Mouse (Mus musculus): ENCODE measurements at regions not wholly inside any gene's neighbourhood (a gene's known extent, or its start where the extent isn't known, plus 50 kb on each side); places are given as distances from the start of the nearest gene placed in this dataset.

DNA sequence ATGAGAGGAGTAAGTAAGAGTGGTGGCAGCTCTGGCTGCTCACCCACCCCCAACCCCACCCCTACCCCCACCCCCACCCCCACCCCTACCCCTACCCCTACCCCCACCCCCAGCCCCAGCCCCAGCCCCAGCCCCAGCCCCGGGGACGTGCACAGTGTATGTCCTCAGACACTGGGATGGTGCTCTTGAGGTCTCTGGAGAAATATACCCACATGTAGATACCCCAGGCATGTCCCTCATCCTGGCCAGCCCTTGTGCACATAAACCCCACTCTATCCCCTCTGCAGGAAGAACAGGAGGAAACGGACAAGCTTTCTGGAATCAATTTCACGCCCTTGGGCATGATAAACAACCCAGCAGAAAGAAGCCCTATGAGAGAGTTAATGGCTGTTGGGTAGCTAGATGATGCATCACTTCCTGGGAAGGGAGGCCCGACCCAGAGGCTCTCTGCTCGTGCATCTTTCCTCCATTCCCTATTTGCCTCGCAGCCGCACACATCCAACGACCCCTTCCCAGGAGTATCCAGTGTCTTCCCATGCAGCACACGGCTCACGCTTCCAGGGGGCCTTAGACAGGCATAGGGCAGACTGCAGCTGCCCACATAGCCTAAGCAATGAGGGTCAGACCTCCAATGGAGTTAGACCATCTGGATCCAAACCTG lies 95.6 kb upstream of the Thy1 start:
- TF ChIP-seq POLR2A (IDR thresholded peaks at IDR 0.05; ENCODE audit: borderline replicate concordance, insufficient read depth, low read length), result no peak
- TF ChIP-seq CTCF (IDR thresholded peaks at IDR 0.05; ENCODE audit: borderline replicate concordance, insufficient read depth, low read depth, low read length), result no peak
